Mouse (Mus musculus): ENCODE data around the gene Shb. TPM values are rescaled to one million over a fixed set of nuclear protein-coding genes. Genes with fewer than 3 reads are reported as not detected.
A peak's percentile ranks its signal among the peaks of the same experiment; 100 is the strongest.

Shb gene
- polyA plus RNA-seq, 1 experiment = 46.3 TPM

GRCm38 (mm10) chr4:45490036-45490752 is 42.1 kb downstream of the Shb start:
- Histone ChIP-seq H3K4me2 (ENCODE audit: low read depth) (peak overlapping the region; percentile 86), H3ac (ENCODE audit: control insufficient read depth, insufficient read length) (no peak overlapping the region), H3K36me3 (ENCODE audit: control insufficient read depth, insufficient read depth) (peaks cover 6% of the 10 kb centered on the region), H3K79me2 (ENCODE audit: control insufficient read depth, insufficient read depth) (peaks cover 72% of the 10 kb centered on the region), H3K27me3 (ENCODE audit: control insufficient read depth, insufficient read depth, insufficient read length) (no peaks in the 10 kb centered on the region), H3K4me3 (peak overlapping the region; percentile 20)
- TF ChIP-seq TCF12 (IDR thresholded peaks at IDR 0.05; ENCODE audit: insufficient read depth, poor library complexity, severe bottlenecking) (no peak), MYOD1 (IDR thresholded peaks at IDR 0.05; ENCODE audit: control insufficient read depth in 1 of 3, insufficient read length in 2 of 3, low read depth in 2 of 3) (peak in 1 of 3 experiments; percentile 26)

- Histone ChIP-seq H3K4me2 (ENCODE audit: low read depth) (peak overlapping the region; percentile 86), H3K36me3 (ENCODE audit: control insufficient read depth, insufficient read depth) (peaks cover 6% of the 10 kb centered on the region), H3K79me2 (ENCODE audit: control insufficient read depth, insufficient read depth) (peaks cover 71% of the 10 kb centered on the region), H3K27me3 (ENCODE audit: control insufficient read depth, insufficient read depth, insufficient read length) (no peaks in the 10 kb centered on the region), H3K4me3 (peak overlapping the region; percentile 20), H3ac (ENCODE audit: control insufficient read depth, insufficient read length) (no peak overlapping the region)
- 0 out of 2 replicates have a peak, but pooled peaks have one; percentile 14 for TF ChIP-seq CEBPB (IDR thresholded peaks at IDR 0.05; ENCODE audit: insufficient read depth, poor library complexity, severe bottlenecking)
- TF ChIP-seq POLR2A (IDR thresholded peaks at IDR 0.05; ENCODE audit: insufficient read length, low read depth) = peak; percentile 23
- TF ChIP-seq MAX (IDR thresholded peaks at IDR 0.05; ENCODE audit: low read depth) = no peak
- peak in 1 of 3 experiments; percentile 53 for TF ChIP-seq MYOD1 (IDR thresholded peaks at IDR 0.05; ENCODE audit: control insufficient read depth in 1 of 3, insufficient read length in 2 of 3, low read depth in 2 of 3)
- TF ChIP-seq TCF12 (IDR thresholded peaks at IDR 0.05; ENCODE audit: insufficient read depth, poor library complexity, severe bottlenecking) = no peak
- peak; percentile 14 for TF ChIP-seq TCF3 (IDR thresholded peaks at IDR 0.05; ENCODE audit: insufficient read length, low read depth)
- TF ChIP-seq USF1 (IDR thresholded peaks at IDR 0.05; ENCODE audit: low read depth) = no peak
- TF ChIP-seq POLR2AphosphoS2 (IDR thresholded peaks at IDR 0.05; ENCODE audit: insufficient read length, low read depth) = no peak
- TF ChIP-seq SRF (IDR thresholded peaks at IDR 0.05; ENCODE audit: control insufficient read depth, insufficient read length, low read depth) = no peak
- TF ChIP-seq MYOG (IDR thresholded peaks at IDR 0.05; ENCODE audit: control insufficient read depth in 1 of 3, insufficient read depth in 1 of 3, insufficient read length in 2 of 3, low read depth in 2 of 3) = peak in 1 of 3 experiments; percentile 56
Observed at GRCm38 (mm10) chr4:45489141-45490035, 42.9 kb downstream of the Shb start.

- H3K27me3 ChIP-seq (ENCODE audit: control insufficient read depth, insufficient read depth, insufficient read length) = no peaks in the 10 kb centered on the region
- no peak overlapping the region for H3ac ChIP-seq (ENCODE audit: control insufficient read depth, insufficient read length)
- no peak overlapping the region for H3K4me3 ChIP-seq
- H3K4me2 ChIP-seq (ENCODE audit: low read depth) = peak overlapping the region; percentile 86
- TF ChIP-seq MYOD1 (IDR thresholded peaks at IDR 0.05; ENCODE audit: control insufficient read depth in 1 of 3, insufficient read length in 2 of 3, low read depth in 2 of 3) (no peak), CEBPB (IDR thresholded peaks at IDR 0.05; ENCODE audit: insufficient read depth, poor library complexity, severe bottlenecking) (no peak), TCF3 (IDR thresholded peaks at IDR 0.05; ENCODE audit: insufficient read length, low read depth) (no peak), POLR2A (IDR thresholded peaks at IDR 0.05; ENCODE audit: insufficient read length, low read depth) (no peak), MAX (IDR thresholded peaks at IDR 0.05; ENCODE audit: low read depth) (no peak), USF1 (IDR thresholded peaks at IDR 0.05; ENCODE audit: low read depth) (no peak), MYOG (IDR thresholded peaks at IDR 0.05; ENCODE audit: control insufficient read depth in 1 of 3, insufficient read depth in 1 of 3, insufficient read length in 2 of 3, low read depth in 2 of 3) (no peak), POLR2AphosphoS2 (IDR thresholded peaks at IDR 0.05; ENCODE audit: insufficient read length, low read depth) (no peak), REST (IDR thresholded peaks at IDR 0.05; ENCODE audit: insufficient read depth, insufficient read length) (no peak), SRF (IDR thresholded peaks at IDR 0.05; ENCODE audit: control insufficient read depth, insufficient read length, low read depth) (no peak), E2F4 (IDR thresholded peaks at IDR 0.05; ENCODE audit: insufficient read depth) (no peak), TCF12 (IDR thresholded peaks at IDR 0.05; ENCODE audit: insufficient read depth, poor library complexity, severe bottlenecking) (no peak)
- H3K36me3 ChIP-seq (ENCODE audit: control insufficient read depth, insufficient read depth) = peaks cover 6% of the 10 kb centered on the region
- peaks cover 63% of the 10 kb centered on the region for H3K79me2 ChIP-seq (ENCODE audit: control insufficient read depth, insufficient read depth)
Observed at GRCm38 (mm10) chr4:45487681-45488081, 44.6 kb downstream of the Shb start.

GRCm38 (mm10) chr4:45485024-45485423 is 47.2 kb downstream of the Shb start:
- H3K4me3 ChIP-seq = no peak overlapping the region
- H3K36me3 ChIP-seq (ENCODE audit: control insufficient read depth, insufficient read depth) = peaks cover 6% of the 10 kb centered on the region
- no peak for TF ChIP-seq USF1 (IDR thresholded peaks at IDR 0.05; ENCODE audit: low read depth)
- TF ChIP-seq E2F4 (IDR thresholded peaks at IDR 0.05; ENCODE audit: insufficient read depth) = no peak
- TF ChIP-seq CEBPB (IDR thresholded peaks at IDR 0.05; ENCODE audit: insufficient read depth, poor library complexity, severe bottlenecking) = no peak
- no peak for TF ChIP-seq MYOG (IDR thresholded peaks at IDR 0.05; ENCODE audit: control insufficient read depth in 1 of 3, insufficient read depth in 1 of 3, insufficient read length in 2 of 3, low read depth in 2 of 3)
- no peak for TF ChIP-seq TCF12 (IDR thresholded peaks at IDR 0.05; ENCODE audit: insufficient read depth, poor library complexity, severe bottlenecking)
- TF ChIP-seq POLR2A (IDR thresholded peaks at IDR 0.05; ENCODE audit: insufficient read length, low read depth) = no peak
- TF ChIP-seq MAX (IDR thresholded peaks at IDR 0.05; ENCODE audit: low read depth) = no peak
- TF ChIP-seq TCF3 (IDR thresholded peaks at IDR 0.05; ENCODE audit: insufficient read length, low read depth) = no peak
- no peak for TF ChIP-seq REST (IDR thresholded peaks at IDR 0.05; ENCODE audit: insufficient read depth, insufficient read length)
- TF ChIP-seq SRF (IDR thresholded peaks at IDR 0.05; ENCODE audit: control insufficient read depth, insufficient read length, low read depth) = no peak
- no peak for TF ChIP-seq POLR2AphosphoS2 (IDR thresholded peaks at IDR 0.05; ENCODE audit: insufficient read length, low read depth)
- peaks cover 50% of the 10 kb centered on the region for H3K79me2 ChIP-seq (ENCODE audit: control insufficient read depth, insufficient read depth)
- no peaks in the 10 kb centered on the region for H3K27me3 ChIP-seq (ENCODE audit: control insufficient read depth, insufficient read depth, insufficient read length)
- H3K4me2 ChIP-seq (ENCODE audit: low read depth) = no peak overlapping the region
- no peak overlapping the region for H3ac ChIP-seq (ENCODE audit: control insufficient read depth, insufficient read length)

Measured in myocyte (in vitro differentiated cells).